Mouse (Mus musculus): ENCODE data around the gene Cox4i1. TPM values are rescaled to one million over a fixed set of nuclear protein-coding genes. Genes with fewer than 3 reads are reported as not detected.

Cox4i1 gene
- polyA plus RNA-seq, 1 experiment, result 1,270 TPM

DNA sequence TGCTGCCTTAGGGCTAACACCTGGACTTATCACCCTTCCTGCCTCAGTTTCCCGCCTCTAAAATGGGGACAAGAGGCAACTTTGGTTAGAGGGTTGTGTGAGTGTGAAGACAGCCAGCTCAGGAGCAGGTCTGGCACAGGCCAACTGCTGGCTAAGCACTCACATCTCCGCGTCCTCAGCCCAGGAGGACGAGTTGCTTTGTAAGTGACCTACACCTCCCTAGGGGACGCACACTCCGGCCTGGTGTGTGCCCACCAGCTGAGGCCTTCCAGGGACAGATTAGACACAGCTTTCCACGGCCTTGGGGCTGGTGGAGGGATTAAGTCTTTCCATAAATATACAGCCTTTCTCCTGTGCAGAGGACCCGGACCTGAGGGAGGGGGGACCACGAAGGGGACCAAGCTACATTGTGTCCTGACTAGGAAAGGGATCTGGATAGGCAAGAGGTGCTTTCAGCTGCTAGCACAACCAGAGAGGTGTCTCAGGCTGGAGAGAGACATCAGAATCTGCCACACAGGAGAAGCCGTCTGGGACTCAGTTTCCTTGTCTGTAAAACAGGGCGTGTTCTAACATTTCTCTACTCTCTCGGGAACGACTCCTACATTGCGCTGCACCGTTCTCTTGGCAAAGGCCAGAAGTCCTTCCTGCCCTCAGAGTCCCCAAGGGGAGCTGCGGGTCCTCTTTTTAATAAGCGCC lies 34.9 kb upstream of the Cox4i1 start:
- Histone ChIP-seq H3ac (ENCODE audit: control insufficient read depth, insufficient read length, low read depth) (no peak overlapping the region), H3K79me3 (ENCODE audit: low read depth) (no peaks in the 10 kb centered on the region), H3K79me2 (ENCODE audit: control insufficient read depth, insufficient read depth) (no peaks in the 10 kb centered on the region), H3K4me3 (ENCODE audit: insufficient read depth, poor library complexity, severe bottlenecking) (peak overlapping the region; percentile 11), H3K27me3 (ENCODE audit: control insufficient read depth, insufficient read depth, insufficient read length) (no peaks in the 10 kb centered on the region), H3K36me3 (ENCODE audit: control insufficient read depth, insufficient read depth) (no peaks in the 10 kb centered on the region)
- no peak for TF ChIP-seq MYOD1 (IDR thresholded peaks at IDR 0.05; ENCODE audit: control insufficient read depth, insufficient read length, low read depth)

DNA sequence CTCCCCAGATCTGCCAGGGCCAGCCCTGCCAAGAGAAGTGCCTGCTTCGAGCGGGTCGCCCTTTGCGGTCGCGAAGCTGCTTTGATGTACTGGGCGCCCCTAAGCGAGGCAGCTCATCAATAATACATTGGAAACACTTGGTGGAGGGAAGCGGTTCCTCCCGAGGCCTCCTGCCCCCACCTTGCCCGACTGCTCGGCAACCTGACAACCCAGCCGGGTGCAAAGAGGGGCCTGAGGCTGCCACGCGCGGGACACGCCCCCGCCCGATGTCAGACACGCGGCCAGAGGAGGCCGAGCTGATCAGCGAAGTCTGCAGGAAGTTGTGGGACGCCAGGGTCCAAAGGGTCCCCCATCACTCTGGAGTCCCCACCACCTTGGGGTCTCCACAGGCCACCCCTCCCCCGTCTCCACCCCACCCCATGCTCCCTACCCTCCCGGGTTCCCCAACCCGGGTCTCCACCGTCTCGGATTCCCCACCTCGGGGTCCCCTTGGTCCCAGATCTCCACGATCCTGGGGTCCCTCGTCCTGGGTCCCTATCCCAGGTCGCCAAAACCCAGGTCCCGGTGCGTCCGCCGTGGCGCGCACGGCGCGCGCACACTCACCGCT lies 34.3 kb upstream of the Cox4i1 start:
- no peaks in the 10 kb centered on the region for H3K27me3 ChIP-seq (ENCODE audit: control insufficient read depth, insufficient read depth, insufficient read length)
- no peaks in the 10 kb centered on the region for H3K79me3 ChIP-seq (ENCODE audit: low read depth)
- peak overlapping the region; percentile 18 for H3K4me3 ChIP-seq (ENCODE audit: insufficient read depth, poor library complexity, severe bottlenecking)
- no peaks in the 10 kb centered on the region for H3K79me2 ChIP-seq (ENCODE audit: control insufficient read depth, insufficient read depth)
- no peak for TF ChIP-seq USF1 (IDR thresholded peaks at IDR 0.05; ENCODE audit: low read depth)
- TF ChIP-seq CTCF (IDR thresholded peaks at IDR 0.05; ENCODE audit: control insufficient read depth, insufficient read depth, insufficient read length), result no peak
- no peak for TF ChIP-seq MYOG (IDR thresholded peaks at IDR 0.05; ENCODE audit: control insufficient read depth, extremely low read depth, insufficient read length)
- TF ChIP-seq MAX (IDR thresholded peaks at IDR 0.05), result no peak
- TF ChIP-seq FOSL1 (IDR thresholded peaks at IDR 0.05; ENCODE audit: insufficient read depth, low read length, poor library complexity, severe bottlenecking), result no peak
- no peak for TF ChIP-seq MYOD1 (IDR thresholded peaks at IDR 0.05; ENCODE audit: control insufficient read depth, insufficient read length, low read depth)
- no peak for TF ChIP-seq CEBPB (IDR thresholded peaks at IDR 0.05; ENCODE audit: low read depth)
- H3K36me3 ChIP-seq (ENCODE audit: control insufficient read depth, insufficient read depth), result no peaks in the 10 kb centered on the region
- peak overlapping the region; percentile 25 for H3ac ChIP-seq (ENCODE audit: control insufficient read depth, insufficient read length, low read depth)

DNA sequence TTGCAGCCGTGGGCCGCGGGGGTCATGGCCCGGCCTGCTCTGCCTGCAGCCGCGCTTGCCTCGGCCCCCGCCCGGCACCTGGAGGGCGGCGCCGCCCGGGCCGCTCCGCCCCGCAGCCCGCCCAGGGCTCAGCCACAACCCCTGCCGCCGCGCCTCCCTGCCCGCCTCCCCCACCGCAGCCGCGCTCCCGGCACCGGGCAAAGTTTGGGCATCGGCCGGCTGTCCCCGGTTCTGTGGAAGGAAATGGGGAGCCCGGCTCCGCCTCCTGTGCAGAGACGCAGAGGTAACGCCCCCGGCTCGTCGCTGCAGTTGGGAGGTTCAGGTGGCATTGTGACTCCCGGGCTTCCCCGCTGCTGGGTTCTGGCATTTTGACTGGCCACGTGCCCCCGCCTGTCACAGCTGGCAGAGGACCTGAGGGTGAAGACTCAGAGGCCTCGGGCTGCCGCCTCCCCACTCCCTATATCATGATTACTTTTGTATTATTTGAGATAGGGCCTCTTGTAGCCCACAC lies 33.6 kb upstream of the Cox4i1 start:
- Histone ChIP-seq H3K79me2 (ENCODE audit: control insufficient read depth, insufficient read depth) (no peaks in the 10 kb centered on the region), H3K27me3 (ENCODE audit: control insufficient read depth, insufficient read depth, insufficient read length) (no peaks in the 10 kb centered on the region), H3K79me3 (ENCODE audit: low read depth) (no peaks in the 10 kb centered on the region), H3ac (ENCODE audit: control insufficient read depth, insufficient read length, low read depth) (peak overlapping the region; percentile 25), H3K4me3 (ENCODE audit: insufficient read depth, poor library complexity, severe bottlenecking) (peak overlapping the region; percentile 18), H3K36me3 (ENCODE audit: control insufficient read depth, insufficient read depth) (no peaks in the 10 kb centered on the region)
- TF ChIP-seq CTCF (IDR thresholded peaks at IDR 0.05; ENCODE audit: control insufficient read depth, insufficient read depth, insufficient read length), result no peak
- TF ChIP-seq USF1 (IDR thresholded peaks at IDR 0.05; ENCODE audit: low read depth), result peak; percentile 56

DNA sequence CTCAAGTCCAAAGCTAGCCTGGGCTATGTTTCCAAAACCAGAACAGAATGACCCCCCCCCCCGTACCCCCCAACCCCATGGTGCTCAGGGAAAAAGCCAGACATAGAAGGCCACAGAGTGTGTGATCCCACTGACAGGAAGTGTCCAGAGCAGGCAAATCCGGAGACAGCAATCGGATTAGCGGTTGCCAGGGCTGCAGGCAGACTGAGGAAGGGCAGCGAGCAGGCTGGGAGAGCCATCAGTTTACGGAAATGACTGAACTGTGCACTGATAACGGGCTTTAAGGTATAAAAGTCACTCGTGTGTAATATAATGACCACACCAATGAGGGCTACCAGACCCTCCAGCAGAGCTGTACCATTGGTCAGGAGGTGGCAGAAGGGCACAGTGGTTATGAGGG lies 26.8 kb upstream of the Cox4i1 start:
- TF ChIP-seq MYOD1 (IDR thresholded peaks at IDR 0.05; ENCODE audit: control insufficient read depth, insufficient read length, low read depth), result no peak
- no peak for TF ChIP-seq MAX (IDR thresholded peaks at IDR 0.05)
- Histone ChIP-seq H3K27me3 (ENCODE audit: control insufficient read depth, insufficient read depth, insufficient read length) (no peaks in the 10 kb centered on the region), H3K36me3 (ENCODE audit: control insufficient read depth, insufficient read depth) (no peaks in the 10 kb centered on the region), H3K79me2 (ENCODE audit: control insufficient read depth, insufficient read depth) (no peaks in the 10 kb centered on the region), H3K79me3 (ENCODE audit: low read depth) (no peaks in the 10 kb centered on the region), H3K4me3 (ENCODE audit: insufficient read depth, poor library complexity, severe bottlenecking) (no peak overlapping the region), H3ac (ENCODE audit: control insufficient read depth, insufficient read length, low read depth) (no peak overlapping the region)

DNA sequence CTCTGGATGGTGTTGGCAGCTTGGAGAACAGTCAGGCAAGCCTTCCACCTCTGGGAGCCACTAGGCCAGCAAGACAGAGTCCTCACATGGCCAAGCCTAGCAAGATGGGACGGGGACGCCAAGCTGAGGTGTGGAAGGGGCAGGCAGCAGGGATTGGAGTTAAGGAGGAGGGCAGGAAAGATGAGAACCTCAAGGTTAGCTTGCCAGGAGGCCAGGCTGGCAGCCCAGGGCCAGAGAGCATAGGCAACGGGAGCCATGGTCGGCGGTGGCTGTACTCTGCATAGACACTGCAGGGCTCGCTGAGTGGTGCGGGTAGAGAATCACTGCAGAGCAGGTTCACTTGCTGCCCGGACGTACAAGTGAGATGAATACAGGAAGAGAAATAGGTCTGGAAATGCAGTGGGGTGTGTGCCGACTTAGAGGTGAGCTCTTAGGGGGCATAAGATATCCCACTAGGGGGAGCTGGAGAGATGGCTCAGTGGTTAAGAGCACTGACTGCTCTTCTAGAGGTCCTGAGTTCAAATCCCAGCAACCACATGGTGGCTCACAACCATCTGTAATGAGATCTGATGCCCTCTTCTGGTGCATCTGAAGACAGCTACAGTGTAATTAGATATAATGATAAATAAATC lies 25.9 kb upstream of the Cox4i1 start:
- Histone ChIP-seq H3K4me3 (ENCODE audit: insufficient read depth, poor library complexity, severe bottlenecking) (no peak overlapping the region), H3K27me3 (ENCODE audit: control insufficient read depth, insufficient read depth, insufficient read length) (no peaks in the 10 kb centered on the region), H3K36me3 (ENCODE audit: control insufficient read depth, insufficient read depth) (no peaks in the 10 kb centered on the region), H3ac (ENCODE audit: control insufficient read depth, insufficient read length, low read depth) (no peak overlapping the region), H3K79me2 (ENCODE audit: control insufficient read depth, insufficient read depth) (no peaks in the 10 kb centered on the region), H3K79me3 (ENCODE audit: low read depth) (no peaks in the 10 kb centered on the region)
- no peak for TF ChIP-seq FOSL1 (IDR thresholded peaks at IDR 0.05; ENCODE audit: insufficient read depth, low read length, poor library complexity, severe bottlenecking)

DNA sequence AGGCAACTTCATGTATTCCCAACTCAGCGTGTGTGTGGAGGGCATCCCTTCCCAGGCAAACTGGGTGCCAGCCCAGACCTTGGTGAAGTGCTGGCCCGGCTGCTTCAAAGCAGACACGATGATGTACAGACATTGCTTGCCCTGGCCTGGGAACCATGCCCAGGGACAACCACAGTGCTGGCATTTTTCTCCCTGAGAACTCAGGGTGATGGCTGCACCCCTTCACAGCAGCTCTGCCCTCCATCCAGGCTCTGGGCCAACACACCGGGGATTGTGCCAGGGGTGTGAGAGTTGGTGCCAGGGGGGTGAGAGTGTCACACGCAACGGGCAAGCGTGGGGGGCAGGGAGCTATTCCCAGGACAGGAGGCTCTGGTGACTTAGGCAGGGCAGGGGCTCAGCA lies 23.4 kb upstream of the Cox4i1 start:
- Histone ChIP-seq H3K36me3 (ENCODE audit: control insufficient read depth, insufficient read depth) (no peaks in the 10 kb centered on the region), H3K4me3 (ENCODE audit: insufficient read depth, poor library complexity, severe bottlenecking) (no peak overlapping the region), H3ac (ENCODE audit: control insufficient read depth, insufficient read length, low read depth) (no peak overlapping the region), H3K79me2 (ENCODE audit: control insufficient read depth, insufficient read depth) (no peaks in the 10 kb centered on the region), H3K27me3 (ENCODE audit: control insufficient read depth, insufficient read depth, insufficient read length) (no peaks in the 10 kb centered on the region), H3K79me3 (ENCODE audit: low read depth) (no peaks in the 10 kb centered on the region)
- TF ChIP-seq MYOG (IDR thresholded peaks at IDR 0.05; ENCODE audit: control insufficient read depth, extremely low read depth, insufficient read length) (no peak), CTCF (IDR thresholded peaks at IDR 0.05; ENCODE audit: control insufficient read depth, insufficient read depth, insufficient read length) (no peak), USF1 (IDR thresholded peaks at IDR 0.05; ENCODE audit: low read depth) (no peak), MAX (IDR thresholded peaks at IDR 0.05) (no peak), MYOD1 (IDR thresholded peaks at IDR 0.05; ENCODE audit: control insufficient read depth, insufficient read length, low read depth) (no peak), FOSL1 (IDR thresholded peaks at IDR 0.05; ENCODE audit: insufficient read depth, low read length, poor library complexity, severe bottlenecking) (no peak), CEBPB (IDR thresholded peaks at IDR 0.05; ENCODE audit: low read depth) (no peak)

All from C2C12 (cell line).